Mouse (Mus musculus): ENCODE measurements at regions not wholly inside any gene's neighbourhood (a gene's known extent, or its start where the extent isn't known, plus 50 kb on each side); places are given as distances from the start of the nearest gene placed in this dataset.
A peak's percentile ranks its signal among the peaks of the same experiment; 100 is the strongest.

DNA sequence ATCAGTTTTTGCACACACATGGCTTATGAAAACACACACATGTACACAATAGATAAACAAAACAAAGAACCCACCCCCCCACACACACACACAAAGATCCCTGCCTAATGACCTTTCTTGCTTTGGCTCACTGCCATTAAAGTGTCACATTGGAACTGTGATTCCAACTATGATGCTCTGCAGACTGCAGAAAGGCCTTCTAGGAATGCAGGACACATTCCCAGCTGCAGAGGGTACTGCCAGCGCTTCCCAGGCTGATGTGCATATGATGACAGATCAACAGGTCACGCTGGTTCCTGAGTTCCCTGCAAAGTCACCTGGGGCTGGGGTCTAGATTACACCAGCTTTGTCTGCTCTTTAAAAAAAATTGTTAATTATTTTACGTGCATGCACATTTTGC, 68.1 kb upstream of the Ppm1j start:
- 81% methylated on average over 3 of the region's 3 CpGs for WGBS
- Histone ChIP-seq H3K36me3 (no peaks in the 10 kb centered on the region), H3K27me3 (no peaks in the 10 kb centered on the region), H3K4me2 (replicated peaks) (no peak overlapping the region), H3K9me3 (no peaks in the 10 kb centered on the region), H3K9ac (replicated peaks) (no peak overlapping the region), H3K27ac (replicated peaks) (no peak overlapping the region), H3K4me3 (no peak overlapping the region), H3K4me1 (peaks cover 7% of the 10 kb centered on the region; the same call in 1 of the 2 replicates)
- ATAC-seq (replicated peaks), result no peak

DNA sequence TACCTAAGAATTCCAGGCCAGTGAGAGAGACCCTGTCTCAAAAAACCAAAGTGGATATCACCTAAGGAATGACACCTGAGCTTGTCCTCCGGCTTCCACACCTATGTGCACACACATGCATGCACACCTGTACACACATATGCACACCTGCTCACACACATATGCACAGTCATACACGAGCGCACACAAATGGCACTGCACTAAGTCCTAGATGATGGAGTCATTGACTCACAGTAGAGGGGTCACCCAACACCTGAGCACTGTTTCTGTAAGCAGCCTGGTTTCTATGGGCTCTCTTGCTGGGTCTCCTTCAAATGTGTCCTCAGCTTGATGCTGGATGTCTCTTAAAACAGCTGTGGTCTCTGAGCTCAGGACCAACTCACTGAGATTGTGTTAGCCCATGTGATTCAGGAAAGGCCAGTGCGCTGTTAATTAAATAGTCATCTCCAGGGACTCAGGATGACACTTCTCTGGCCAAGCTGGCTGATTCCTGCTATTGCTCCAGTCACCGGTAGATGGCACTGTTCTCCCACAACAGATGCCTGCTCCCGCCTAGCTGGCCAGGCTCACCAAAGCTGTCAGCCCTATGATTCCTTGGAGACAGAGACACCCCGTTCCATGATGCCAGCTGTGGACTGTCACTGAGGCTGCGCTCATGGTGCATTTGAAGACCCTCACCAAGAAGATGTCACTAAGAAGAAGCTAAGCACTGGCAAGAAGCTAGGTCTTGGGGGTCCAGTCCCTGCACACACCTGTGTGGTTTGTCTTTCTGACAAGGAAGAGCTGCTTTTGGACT, 66.8 kb upstream of the Ppm1j start:
- 25% methylated on average over 8 of the region's 8 CpGs for WGBS
- Histone ChIP-seq H3K4me2 (replicated peaks) (peak overlapping the region; percentile 33), H3K4me3 (0 out of 2 replicates have a peak overlapping the region, but pooled peaks have one; percentile 9), H3K27ac (replicated peaks) (no peak overlapping the region), H3K27me3 (no peaks in the 10 kb centered on the region), H3K9me3 (no peaks in the 10 kb centered on the region), H3K36me3 (no peaks in the 10 kb centered on the region), H3K9ac (replicated peaks) (peak overlapping the region; percentile 7; the same call in 1 of the 2 replicates), H3K4me1 (peaks cover 7% of the 10 kb centered on the region; the same call in 1 of the 2 replicates)
- peak; percentile 87 for ATAC-seq (replicated peaks)

DNA sequence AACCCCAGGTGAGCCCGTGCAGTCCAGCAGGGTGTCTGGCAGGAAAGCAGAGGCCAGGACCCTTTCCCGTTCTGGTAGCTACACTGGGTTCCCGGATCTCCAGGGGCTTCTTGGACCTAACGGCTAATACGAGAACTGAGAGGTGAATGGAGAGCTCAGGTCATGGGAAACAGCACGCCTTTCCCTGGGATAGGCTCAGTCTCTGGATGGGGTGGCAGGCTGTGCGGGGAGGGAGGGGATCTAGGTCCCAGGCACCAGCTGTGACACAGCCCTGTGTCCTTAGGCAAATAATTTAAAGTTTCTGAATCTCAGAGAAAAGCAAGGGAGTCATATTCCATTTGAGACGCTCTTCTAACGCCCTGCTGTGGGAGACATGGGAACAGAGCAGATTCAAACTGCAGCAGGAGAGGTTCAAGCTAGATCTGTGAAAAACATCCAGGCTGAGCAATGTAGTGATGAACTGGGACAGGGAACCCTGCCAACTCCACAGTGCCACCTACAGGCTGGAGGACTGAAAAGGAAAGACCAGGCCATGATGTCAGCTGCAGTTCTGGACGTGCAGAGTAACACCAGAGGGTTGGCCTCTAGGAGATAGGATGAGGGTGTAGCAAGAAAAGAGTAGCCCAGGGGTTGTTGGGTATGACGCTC, 66.1 kb upstream of the Ppm1j start:
- Histone ChIP-seq H3K4me3 (0 out of 2 replicates have a peak overlapping the region, but pooled peaks have one; percentile 9), H3K9ac (replicated peaks) (peak overlapping the region; percentile 7; the same call in 1 of the 2 replicates), H3K36me3 (no peaks in the 10 kb centered on the region), H3K27ac (replicated peaks) (no peak overlapping the region), H3K4me2 (replicated peaks) (peak overlapping the region; percentile 33), H3K27me3 (no peaks in the 10 kb centered on the region), H3K4me1 (peaks cover 7% of the 10 kb centered on the region; the same call in 1 of the 2 replicates), H3K9me3 (no peaks in the 10 kb centered on the region)
- ATAC-seq (replicated peaks), result no peak; the same call in 1 of the 2 replicates
- WGBS, result 52% methylated on average over 11 of the region's 11 CpGs
